Mouse (Mus musculus) liver, embryonic 15.5 days (tissue): Measurements from ENCODE around the gene Hoxd8. TPM values are rescaled to one million over a fixed set of nuclear protein-coding genes. Genes with fewer than 3 reads are reported as not detected.

Experiments
- ATAC-seq: fragments of 200-750 bp; cut with Nextera tagmentation; 2 replicates; pipeline ENCODE4 v1.8.0; 2017; ENCODE audit warnings: moderate number of reproducible peaks, mild to moderate bottlenecking, moderate library complexity; ENCODE audit not compliant: insufficient read depth
- H3K27ac ChIP-seq: fragments of 300-500 bp; sonication (generic); replicated peaks from 2 replicates; pipeline ENCODE4 v1.5.1; 2015; ENCODE audit warnings: mild to moderate bottlenecking, inconsistent platforms
- H3K27me3 ChIP-seq: fragments of 300-500 bp; sonication (generic); 2 replicates; pipeline ENCODE4 v1.6.1; 2015; ENCODE audit warnings: mild to moderate bottlenecking, inconsistent platforms
- H3K36me3 ChIP-seq: fragments of 300-500 bp; sonication (generic); replicated peaks from 2 replicates; pipeline ENCODE4 v1.6.1; 2015; ENCODE audit warnings: moderate library complexity, mild to moderate bottlenecking, inconsistent platforms
- H3K4me1 ChIP-seq: fragments of 300-500 bp; sonication (generic); replicated peaks from 2 replicates; pipeline ENCODE4 v1.6.1; 2015; ENCODE audit warnings: inconsistent platforms
- H3K4me2 ChIP-seq: fragments of 300-500 bp; sonication (generic); 2 replicates; pipeline ENCODE4 v1.6.1; 2015; ENCODE audit warnings: moderate library complexity, mild to moderate bottlenecking, inconsistent platforms
- H3K4me3 ChIP-seq: fragments of 300-500 bp; sonication (generic); replicated peaks from 2 replicates; pipeline ENCODE4 v1.5.1; 2015; ENCODE audit warnings: mild to moderate bottlenecking, inconsistent platforms
- H3K9ac ChIP-seq: fragments of 300-500 bp; sonication (generic); 2 replicates; pipeline ENCODE4 v1.6.1; 2015; ENCODE audit warnings: moderate library complexity, mild to moderate bottlenecking, inconsistent platforms
- H3K9me3 ChIP-seq: fragments of 300-500 bp; sonication (generic); replicated peaks from 2 replicates; pipeline ENCODE4 v1.6.1; 2016; ENCODE audit warnings: inconsistent platforms
- WGBS: fragments of 180-500 bp; shearing (Covaris S2); methylation state at CpG from one replicate; pipeline ENCODE4 v1.1.7; 2015; ENCODE audit warnings: mixed read lengths; ENCODE audit not compliant: insufficient replicate concordance; 5-methylcytosine and 5-hydroxymethylcytosine counted together
- polyA plus RNA-seq: library from polyadenylated mRNA; unstranded; fragments of >200 nt; fragmentation: Nextera tagmentation; extraction: Ambion mirVana; gene quantifications from 2 replicates; pipeline ENCODE4 v1.2.1, GENCODE M21; 2015

Hoxd8 gene
- polyA plus RNA-seq, 1 experiment from 2014 or later = 0.05 TPM

- 2% methylated on average over 30 of the region's 30 CpGs for WGBS
- Histone ChIP-seq H3K4me2 (no peak overlapping the region), H3K27me3 (peaks cover 100% of the 10 kb centered on the region), H3K4me3 (no peak overlapping the region), H3K27ac (no peak overlapping the region), H3K9me3 (no peaks in the 10 kb centered on the region), H3K4me1 (peaks cover 4% of the 10 kb centered on the region), H3K9ac (no peak overlapping the region), H3K36me3 (no peaks in the 10 kb centered on the region)
- ATAC-seq = no peak
These were observed 43.7 kb upstream of the Hoxd8 start for GRCm38 (mm10) chr2:74660421-74661375.

GRCm38 (mm10) chr2:74661685-74662084 is 42.7 kb upstream of the Hoxd8 start:
- Histone ChIP-seq H3K27me3 (peaks cover 100% of the 10 kb centered on the region), H3K4me2 (no peak overlapping the region), H3K9me3 (no peaks in the 10 kb centered on the region), H3K27ac (no peak overlapping the region), H3K4me3 (no peak overlapping the region), H3K4me1 (no peaks in the 10 kb centered on the region), H3K9ac (no peak overlapping the region), H3K36me3 (no peaks in the 10 kb centered on the region)
- no peak for ATAC-seq
- 2% methylated on average over 14 of the region's 14 CpGs for WGBS

GRCm38 (mm10) chr2:74663291-74663925 is 41.0 kb upstream of the Hoxd8 start:
- H3K27ac ChIP-seq = no peak overlapping the region
- WGBS = 3% methylated on average over 18 of the region's 18 CpGs
- H3K27me3 ChIP-seq = peaks cover 99% of the 10 kb centered on the region
- H3K9ac ChIP-seq = no peak overlapping the region
- no peak overlapping the region for H3K4me3 ChIP-seq
- H3K36me3 ChIP-seq = no peaks in the 10 kb centered on the region
- H3K4me2 ChIP-seq = no peak overlapping the region
- ATAC-seq = no peak
- H3K9me3 ChIP-seq = no peaks in the 10 kb centered on the region
- no peaks in the 10 kb centered on the region; the same call in 1 of the 2 replicates for H3K4me1 ChIP-seq

GRCm38 (mm10) chr2:74666411-74666810 is 38.0 kb upstream of the Hoxd8 start:
- Histone ChIP-seq H3K36me3 (no peaks in the 10 kb centered on the region), H3K4me3 (no peak overlapping the region), H3K4me1 (no peaks in the 10 kb centered on the region; the same call in 1 of the 2 replicates), H3K9ac (no peak overlapping the region), H3K27me3 (peaks cover 99% of the 10 kb centered on the region), H3K4me2 (no peak overlapping the region), H3K27ac (no peak overlapping the region), H3K9me3 (no peaks in the 10 kb centered on the region)
- ATAC-seq = no peak
- 2% methylated on average over 7 of the region's 7 CpGs for WGBS

- H3K4me2 ChIP-seq = no peak overlapping the region
- no peak overlapping the region for H3K27ac ChIP-seq
- H3K9me3 ChIP-seq = no peaks in the 10 kb centered on the region
- peaks cover 99% of the 10 kb centered on the region for H3K27me3 ChIP-seq
- H3K9ac ChIP-seq = no peak overlapping the region
- H3K4me3 ChIP-seq = no peak overlapping the region
- no peaks in the 10 kb centered on the region; the same call in 1 of the 2 replicates for H3K4me1 ChIP-seq
- ATAC-seq = no peak
- H3K36me3 ChIP-seq = no peaks in the 10 kb centered on the region
- WGBS = 4% methylated on average over 36 of the region's 36 CpGs
These were observed 37.1 kb upstream of the Hoxd8 start for GRCm38 (mm10) chr2:74667191-74667841.

- WGBS = 1% methylated on average over 46 of the region's 51 CpGs
- ATAC-seq = no peak
- Histone ChIP-seq H3K4me3 (peak within 1 kb of the TSS; percentile 37), H3K36me3 (no peaks in the 10 kb centered on the region), H3K9ac (no peak within 1 kb of the TSS), H3K4me2 (peak within 1 kb of the TSS; percentile 54), H3K27ac (no peak within 1 kb of the TSS), H3K4me1 (no peaks in the 10 kb centered on the region; the same call in 1 of the 2 replicates), H3K27me3 (peaks cover 99% of the 10 kb centered on the region), H3K9me3 (no peaks in the 10 kb centered on the region)
These were observed 36.5 kb upstream of the Hoxd8 start, which contains the start of gene Hoxd13 for GRCm38 (mm10) chr2:74667842-74668357. Gene Hoxd13 (plus strand): TSS chr2:74668310.

- H3K9ac ChIP-seq = no peak overlapping the region
- no peak for ATAC-seq
- WGBS = 1% methylated on average over 67 of the region's 74 CpGs
These were observed 35.8 kb upstream of the Hoxd8 start for GRCm38 (mm10) chr2:74668370-74669229.

GRCm38 (mm10) chr2:74669230-74669578 is 35.2 kb upstream of the Hoxd8 start:
- H3K4me3 ChIP-seq = no peak overlapping the region
- no peak overlapping the region for H3K27ac ChIP-seq
- H3K27me3 ChIP-seq = peaks cover 99% of the 10 kb centered on the region
- H3K36me3 ChIP-seq = no peaks in the 10 kb centered on the region
- H3K9ac ChIP-seq = no peak overlapping the region
- H3K4me2 ChIP-seq = no peak overlapping the region
- no peaks in the 10 kb centered on the region for H3K9me3 ChIP-seq
- H3K4me1 ChIP-seq = no peaks in the 10 kb centered on the region; the same call in 1 of the 2 replicates
- WGBS = 2% methylated on average over 3 of the region's 3 CpGs
- ATAC-seq = no peak

More at GRCm38 (mm10) chr2:74668370-74669229, 35.8 kb upstream of the Hoxd8 start:
- Histone ChIP-seq H3K27ac (no peak overlapping the region), H3K27me3 (peaks cover 99% of the 10 kb centered on the region), H3K4me3 (peak overlapping the region; percentile 37), H3K4me1 (no peaks in the 10 kb centered on the region; the same call in 1 of the 2 replicates), H3K36me3 (no peaks in the 10 kb centered on the region), H3K4me2 (peak overlapping the region; percentile 54), H3K9me3 (no peaks in the 10 kb centered on the region)

GRCm38 (mm10) chr2:74669650-74670235 is 34.7 kb upstream of the Hoxd8 start:
- Histone ChIP-seq H3K9ac (no peak overlapping the region), H3K4me1 (no peaks in the 10 kb centered on the region; the same call in 1 of the 2 replicates), H3K27me3 (peaks cover 99% of the 10 kb centered on the region), H3K4me2 (no peak overlapping the region), H3K36me3 (no peaks in the 10 kb centered on the region), H3K9me3 (no peaks in the 10 kb centered on the region), H3K4me3 (no peak overlapping the region), H3K27ac (no peak overlapping the region)
- 3% methylated on average over 14 of the region's 14 CpGs for WGBS
- no peak for ATAC-seq

GRCm38 (mm10) chr2:74670632-74671188 is 33.7 kb upstream of the Hoxd8 start:
- no peak overlapping the region for H3K9ac ChIP-seq
- peaks cover 99% of the 10 kb centered on the region for H3K27me3 ChIP-seq
- no peak overlapping the region for H3K4me3 ChIP-seq
- H3K9me3 ChIP-seq = no peaks in the 10 kb centered on the region
- no peak overlapping the region for H3K27ac ChIP-seq
- H3K36me3 ChIP-seq = no peaks in the 10 kb centered on the region
- H3K4me2 ChIP-seq = no peak overlapping the region
- H3K4me1 ChIP-seq = no peaks in the 10 kb centered on the region; the same call in 1 of the 2 replicates
- no peak for ATAC-seq
- WGBS = 6% methylated on average over 3 of the region's 3 CpGs
